Mouse (Mus musculus): ENCODE measurements around the gene Tnfaip2.
A peak's percentile ranks its signal among the peaks of the same experiment; 100 is the strongest.

The Tnfaip2 gene

GRCm38 (mm10) chr12:111428364-111428763 lies 13.9 kb upstream of the Tnfaip2 start:
- no peak for DNase-seq (ENCODE audit: low spot score)

GRCm38 (mm10) chr12:111428961-111429911 lies 13.0 kb upstream of the Tnfaip2 start:
- DNase-seq (ENCODE audit: low spot score), result no peak

- DNase-seq (ENCODE audit: low spot score), result no peak
Observed at GRCm38 (mm10) chr12:111430049-111430867, 12.0 kb upstream of the Tnfaip2 start.

- DNase-seq (ENCODE audit: low spot score), result no peak
Observed at GRCm38 (mm10) chr12:111430868-111431817, 11.1 kb upstream of the Tnfaip2 start.

GRCm38 (mm10) chr12:111432097-111432496 lies 10.2 kb upstream of the Tnfaip2 start:
- no peak for DNase-seq (ENCODE audit: low spot score)

- DNase-seq (ENCODE audit: low spot score), result no peak
Observed at GRCm38 (mm10) chr12:111432751-111433331, 9.4 kb upstream of the Tnfaip2 start.

GRCm38 (mm10) chr12:111434164-111434744 lies 8.0 kb upstream of the Tnfaip2 start:
- DNase-seq (ENCODE audit: low spot score), result no peak

- DNase-seq (ENCODE audit: low spot score), result peak; percentile 45
Observed at GRCm38 (mm10) chr12:111434745-111435327, 7.4 kb upstream of the Tnfaip2 start.

GRCm38 (mm10) chr12:111436170-111436569 lies 6.1 kb upstream of the Tnfaip2 start:
- DNase-seq (ENCODE audit: low spot score), result no peak

GRCm38 (mm10) chr12:111436640-111437039 lies 5.6 kb upstream of the Tnfaip2 start:
- peak; percentile 58 for DNase-seq (ENCODE audit: low spot score)

- peak; percentile 43 for DNase-seq (ENCODE audit: low spot score)
Observed at GRCm38 (mm10) chr12:111437222-111437900, 4.9 kb upstream of the Tnfaip2 start.

GRCm38 (mm10) chr12:111438850-111439249 lies 3.4 kb upstream of the Tnfaip2 start:
- no peak for DNase-seq (ENCODE audit: low spot score)

- no peak for DNase-seq (ENCODE audit: low spot score)
Observed at GRCm38 (mm10) chr12:111440701-111441373, 1.4 kb upstream of the Tnfaip2 start.

GRCm38 (mm10) chr12:111441523-111441922 lies 746 bp upstream of the Tnfaip2 start:
- no peak for DNase-seq (ENCODE audit: low spot score)

GRCm38 (mm10) chr12:111443011-111443870 lies 972 bp downstream of the Tnfaip2 start:
- DNase-seq (ENCODE audit: low spot score), result no peak

- no peak for DNase-seq (ENCODE audit: low spot score)
Observed at GRCm38 (mm10) chr12:111443921-111444831, 1.9 kb downstream of the Tnfaip2 start.

Measured in lung, postnatal 25 days (tissue).